Mouse (Mus musculus): ENCODE measurements around the gene Card14. TPM values are rescaled to one million over a fixed set of nuclear protein-coding genes. Genes with fewer than 3 reads are reported as not detected.

Gene Card14
- polyA plus RNA-seq, 1 experiment from 2014 or later, result 0.09 TPM

GRCm38 (mm10) chr11:119306762-119307657 lies 558 bp upstream of the Card14 start:
- no peaks in the 10 kb centered on the region for H3K9me3 ChIP-seq

GRCm38 (mm10) chr11:119307916-119308315 lies 348 bp downstream of the Card14 start:
- Histone ChIP-seq H3K9me3 (no peaks in the 10 kb centered on the region), H3K4me3 (no peak overlapping the region), H3K9ac (replicated peaks) (no peak overlapping the region), H3K27ac (replicated peaks) (no peak overlapping the region), H3K27me3 (no peaks in the 10 kb centered on the region; the same call in 1 of the 2 replicates), H3K4me2 (replicated peaks) (no peak overlapping the region), H3K4me1 (no peaks in the 10 kb centered on the region), H3K36me3 (no peaks in the 10 kb centered on the region)
- 37% methylated on average over 11 of the region's 11 CpGs for WGBS
- no peak for ATAC-seq (replicated peaks)

More at GRCm38 (mm10) chr11:119306762-119307657, 558 bp upstream of the Card14 start:
- 62% methylated on average over 13 of the region's 13 CpGs for WGBS
- Histone ChIP-seq H3K4me2 (replicated peaks) (no peak overlapping the region), H3K4me3 (no peak overlapping the region), H3K36me3 (no peaks in the 10 kb centered on the region), H3K27ac (replicated peaks) (no peak overlapping the region), H3K4me1 (no peaks in the 10 kb centered on the region), H3K27me3 (no peaks in the 10 kb centered on the region; the same call in 1 of the 2 replicates), H3K9ac (replicated peaks) (no peak overlapping the region)
- ATAC-seq (replicated peaks), result no peak

- Histone ChIP-seq H3K27ac (replicated peaks) (no peak overlapping the region), H3K9ac (replicated peaks) (no peak overlapping the region), H3K36me3 (no peaks in the 10 kb centered on the region), H3K4me2 (replicated peaks) (no peak overlapping the region), H3K27me3 (no peaks in the 10 kb centered on the region; the same call in 1 of the 2 replicates), H3K4me1 (no peaks in the 10 kb centered on the region), H3K4me3 (no peak overlapping the region), H3K9me3 (no peaks in the 10 kb centered on the region)
- WGBS, result 15% methylated on average over 10 of the region's 10 CpGs
- ATAC-seq (replicated peaks), result no peak
Measured at GRCm38 (mm10) chr11:119310621-119311020, 3.1 kb downstream of the Card14 start.

- no peak for ATAC-seq (replicated peaks)
- no peak overlapping the region for H3K9ac ChIP-seq (replicated peaks)
- no peaks in the 10 kb centered on the region; the same call in 1 of the 2 replicates for H3K27me3 ChIP-seq
- H3K27ac ChIP-seq (replicated peaks), result no peak overlapping the region
- H3K4me2 ChIP-seq (replicated peaks), result no peak overlapping the region
- 84% methylated on average over 17 of the region's 17 CpGs for WGBS
- H3K4me1 ChIP-seq, result no peaks in the 10 kb centered on the region
- no peaks in the 10 kb centered on the region for H3K9me3 ChIP-seq
- H3K4me3 ChIP-seq, result no peak overlapping the region
- H3K36me3 ChIP-seq, result no peaks in the 10 kb centered on the region
Measured at GRCm38 (mm10) chr11:119314252-119314936, 6.8 kb downstream of the Card14 start.

DNA sequence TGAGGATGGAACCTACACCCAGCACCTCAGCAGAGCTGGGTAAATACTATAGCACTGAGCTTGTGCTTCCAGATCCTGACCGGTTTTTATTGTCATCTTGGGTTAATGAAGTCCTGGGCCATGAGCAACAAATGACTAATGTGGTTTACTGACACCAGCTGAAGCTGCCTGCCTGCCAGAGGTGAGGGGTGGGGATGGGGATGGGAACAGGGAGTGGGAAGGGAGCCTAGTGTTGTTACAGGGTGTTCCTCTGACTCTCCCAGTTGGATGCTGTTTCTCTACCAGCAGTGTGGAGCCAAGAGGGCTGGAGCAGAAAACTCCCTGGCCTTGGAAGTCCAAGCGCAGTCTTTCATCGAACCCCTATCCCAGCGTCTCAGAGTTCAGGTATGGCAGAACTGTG lies 9.2 kb downstream of the Card14 start:
- Histone ChIP-seq H3K9me3 (no peaks in the 10 kb centered on the region), H3K27ac (replicated peaks) (no peak overlapping the region), H3K9ac (replicated peaks) (no peak overlapping the region), H3K4me2 (replicated peaks) (no peak overlapping the region), H3K36me3 (no peaks in the 10 kb centered on the region), H3K27me3 (no peaks in the 10 kb centered on the region; the same call in 1 of the 2 replicates), H3K4me1 (no peaks in the 10 kb centered on the region), H3K4me3 (no peak overlapping the region)
- WGBS, result 86% methylated on average over 4 of the region's 4 CpGs
- no peak for ATAC-seq (replicated peaks)

DNA sequence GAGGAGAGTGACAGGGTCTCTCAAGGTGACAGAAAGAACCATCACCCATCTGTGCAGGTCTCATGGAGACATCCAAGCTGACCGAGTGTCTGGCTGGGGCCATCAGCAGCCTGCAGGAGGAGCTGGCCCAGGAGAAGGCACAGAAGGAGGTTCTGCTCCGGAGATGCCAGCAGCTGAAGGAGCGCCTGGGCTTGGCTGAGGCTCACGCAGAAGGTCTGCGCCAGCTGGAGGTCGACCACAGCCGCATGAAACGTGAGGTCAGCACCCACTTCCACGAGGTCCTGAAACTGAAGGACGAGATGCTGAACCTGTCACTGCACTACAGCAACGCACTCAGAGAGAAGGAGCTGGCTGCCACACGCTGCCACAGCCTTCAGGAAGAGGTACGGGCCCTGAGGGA lies 15.0 kb downstream of the Card14 start:
- no peaks in the 10 kb centered on the region for H3K4me1 ChIP-seq
- H3K27me3 ChIP-seq, result no peaks in the 10 kb centered on the region
- H3K4me2 ChIP-seq (replicated peaks), result no peak overlapping the region
- ATAC-seq (replicated peaks), result no peak
- no peak overlapping the region for H3K27ac ChIP-seq (replicated peaks)
- H3K9ac ChIP-seq (replicated peaks), result no peak overlapping the region
- H3K36me3 ChIP-seq, result no peaks in the 10 kb centered on the region
- H3K4me3 ChIP-seq, result no peak overlapping the region
- WGBS, result 80% methylated on average over 13 of the region's 13 CpGs
- no peaks in the 10 kb centered on the region for H3K9me3 ChIP-seq

DNA sequence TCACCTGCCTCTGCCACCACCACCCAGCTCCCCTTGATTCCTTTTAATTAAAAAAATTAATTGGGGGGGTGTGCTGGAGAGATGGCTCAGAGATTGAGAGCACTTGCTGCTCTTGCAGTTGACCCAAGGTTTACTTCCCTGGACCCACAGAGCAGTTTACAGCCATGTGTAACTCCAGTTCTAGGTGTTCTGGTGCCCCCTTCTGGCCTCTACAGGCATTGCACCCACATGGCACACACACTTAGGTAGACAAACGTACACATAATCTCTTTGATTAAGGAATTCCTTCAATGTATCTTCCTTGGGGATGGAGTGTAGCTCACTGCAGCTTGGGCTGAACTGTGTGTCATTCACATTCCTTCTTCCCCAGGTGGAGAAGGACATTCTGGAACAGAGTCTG lies 17.5 kb downstream of the Card14 start:
- H3K27ac ChIP-seq (replicated peaks), result no peak overlapping the region
- WGBS, result 78% methylated on average over 1 of the region's 1 CpGs
- H3K36me3 ChIP-seq, result no peaks in the 10 kb centered on the region
- no peaks in the 10 kb centered on the region for H3K4me1 ChIP-seq
- H3K27me3 ChIP-seq, result no peaks in the 10 kb centered on the region
- H3K9me3 ChIP-seq, result no peaks in the 10 kb centered on the region
- no peak for ATAC-seq (replicated peaks)
- no peak overlapping the region for H3K4me3 ChIP-seq
- H3K9ac ChIP-seq (replicated peaks), result no peak overlapping the region
- no peak overlapping the region for H3K4me2 ChIP-seq (replicated peaks)

DNA sequence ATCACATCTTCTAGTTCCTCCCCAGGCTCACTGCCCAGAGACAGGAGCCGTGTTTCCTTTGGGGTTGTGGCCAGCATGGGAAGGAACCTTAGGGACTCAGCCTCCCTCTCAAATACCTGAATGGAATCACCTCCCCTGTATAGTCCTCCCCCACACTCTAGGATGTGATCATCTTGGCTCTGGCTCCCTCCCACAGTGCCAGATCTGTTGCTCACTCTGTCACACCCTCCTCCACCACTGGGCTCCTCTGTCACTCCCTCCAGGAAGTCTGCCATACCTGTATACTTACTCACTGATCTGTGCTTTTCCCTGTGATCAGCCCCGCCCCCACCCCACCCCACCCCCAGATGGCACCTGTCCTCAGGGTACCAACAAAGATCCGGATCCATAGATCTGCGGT lies 23.0 kb downstream of the Card14 start:
- no peak overlapping the region for H3K9ac ChIP-seq (replicated peaks)
- ATAC-seq (replicated peaks), result no peak
- no peak overlapping the region for H3K27ac ChIP-seq (replicated peaks)
- no peaks in the 10 kb centered on the region for H3K27me3 ChIP-seq
- no peaks in the 10 kb centered on the region for H3K4me1 ChIP-seq
- no peaks in the 10 kb centered on the region for H3K36me3 ChIP-seq
- WGBS, result 58% methylated on average over 4 of the region's 4 CpGs
- H3K9me3 ChIP-seq, result no peaks in the 10 kb centered on the region
- no peak overlapping the region for H3K4me2 ChIP-seq (replicated peaks)
- no peak overlapping the region for H3K4me3 ChIP-seq

DNA sequence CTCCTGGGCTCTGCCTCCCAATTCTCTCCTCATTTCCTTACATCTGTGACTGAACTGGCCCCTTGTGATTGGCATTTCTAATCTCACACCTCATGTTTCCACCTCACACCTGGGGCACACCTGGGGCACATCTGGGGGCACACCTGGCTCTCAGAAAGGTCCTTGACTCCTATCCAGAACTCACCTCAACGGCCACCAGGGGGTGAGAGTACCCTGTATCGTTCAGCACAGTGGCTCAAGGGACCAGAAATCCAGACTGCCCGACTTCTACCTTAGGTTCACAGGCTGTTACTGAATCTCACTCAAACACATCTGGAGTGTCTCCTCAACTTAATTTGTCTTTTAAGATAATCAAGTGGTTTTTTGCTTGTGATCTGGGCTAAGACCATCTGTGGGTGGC lies 24.4 kb downstream of the Card14 start:
- Histone ChIP-seq H3K9ac (replicated peaks) (no peak overlapping the region), H3K4me3 (no peak overlapping the region), H3K4me2 (replicated peaks) (no peak overlapping the region), H3K4me1 (no peaks in the 10 kb centered on the region), H3K9me3 (no peaks in the 10 kb centered on the region), H3K27ac (replicated peaks) (no peak overlapping the region), H3K36me3 (no peaks in the 10 kb centered on the region), H3K27me3 (no peaks in the 10 kb centered on the region)
- 41% methylated on average over 3 of the region's 3 CpGs for WGBS
- ATAC-seq (replicated peaks), result no peak

DNA sequence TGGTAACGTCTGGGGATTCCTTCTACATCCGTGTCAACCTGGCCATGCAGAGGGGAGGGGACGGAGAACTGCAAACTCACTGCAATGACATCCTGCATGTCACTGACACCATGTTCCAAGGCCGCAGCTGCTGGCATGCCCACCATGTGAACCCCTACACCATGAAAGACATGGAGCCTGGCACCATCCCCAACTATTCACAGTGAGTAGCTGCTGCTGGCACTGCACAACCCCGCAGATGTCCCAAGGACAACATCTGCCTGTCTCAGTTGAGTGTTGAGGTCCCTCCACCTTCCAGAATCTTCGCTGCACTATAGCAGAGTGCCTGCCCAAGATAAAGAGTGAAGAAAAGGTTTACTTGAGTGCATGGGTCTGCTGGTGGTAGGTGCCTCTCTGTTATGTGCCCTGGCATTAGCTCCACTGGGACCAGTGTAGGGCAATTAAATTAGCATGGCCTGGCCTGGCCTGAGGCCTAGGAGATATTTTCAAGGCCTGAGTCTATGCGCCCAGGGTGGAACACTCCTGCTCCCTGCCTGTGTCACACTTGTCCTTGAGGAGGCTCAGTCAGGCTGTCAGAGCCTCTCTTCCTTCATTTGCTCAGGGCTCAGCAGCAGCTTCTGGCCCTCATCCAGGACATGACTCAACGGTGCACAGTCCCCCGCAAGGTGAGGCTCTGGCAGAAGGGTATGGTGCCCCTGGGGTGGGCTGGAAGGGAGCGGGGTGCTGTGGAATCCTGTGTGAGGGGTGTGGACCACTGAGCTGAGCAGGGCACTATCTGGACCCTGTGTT lies 30.9 kb downstream of the Card14 start:
- Histone ChIP-seq H3K4me1 (no peaks in the 10 kb centered on the region), H3K36me3 (no peaks in the 10 kb centered on the region), H3K4me3 (no peak overlapping the region), H3K27ac (replicated peaks) (no peak overlapping the region), H3K27me3 (no peaks in the 10 kb centered on the region), H3K4me2 (replicated peaks) (no peak overlapping the region), H3K9ac (replicated peaks) (no peak overlapping the region), H3K9me3 (no peaks in the 10 kb centered on the region)
- ATAC-seq (replicated peaks), result no peak
- WGBS, result 76% methylated on average over 10 of the region's 10 CpGs

DNA sequence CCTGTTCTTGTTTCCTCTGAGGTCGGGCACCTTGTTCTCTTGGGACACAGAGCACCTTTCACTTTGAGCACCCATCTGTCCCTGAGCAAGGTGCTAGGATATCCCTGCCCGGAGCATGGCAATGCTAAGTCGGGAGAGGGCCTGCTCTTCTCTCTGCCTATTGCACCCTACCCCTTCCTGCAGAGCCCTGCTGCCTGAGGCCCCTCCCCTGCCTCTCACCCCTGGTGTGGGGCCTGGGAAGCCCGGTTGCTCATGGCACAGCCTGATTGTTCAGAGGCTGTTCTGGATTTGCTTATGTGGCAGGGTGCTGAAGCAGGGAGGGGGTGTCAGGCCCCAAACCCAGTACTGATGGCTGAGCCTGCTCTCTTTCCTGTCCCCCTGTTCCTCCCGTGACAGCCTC lies 31.6 kb downstream of the Card14 start:
- Histone ChIP-seq H3K4me2 (replicated peaks) (no peak overlapping the region), H3K4me3 (no peak overlapping the region), H3K9ac (replicated peaks) (no peak overlapping the region), H3K4me1 (no peaks in the 10 kb centered on the region), H3K36me3 (no peaks in the 10 kb centered on the region), H3K9me3 (no peaks in the 10 kb centered on the region), H3K27ac (replicated peaks) (no peak overlapping the region), H3K27me3 (no peaks in the 10 kb centered on the region)
- 45% methylated on average over 5 of the region's 5 CpGs for WGBS
- no peak for ATAC-seq (replicated peaks)

DNA sequence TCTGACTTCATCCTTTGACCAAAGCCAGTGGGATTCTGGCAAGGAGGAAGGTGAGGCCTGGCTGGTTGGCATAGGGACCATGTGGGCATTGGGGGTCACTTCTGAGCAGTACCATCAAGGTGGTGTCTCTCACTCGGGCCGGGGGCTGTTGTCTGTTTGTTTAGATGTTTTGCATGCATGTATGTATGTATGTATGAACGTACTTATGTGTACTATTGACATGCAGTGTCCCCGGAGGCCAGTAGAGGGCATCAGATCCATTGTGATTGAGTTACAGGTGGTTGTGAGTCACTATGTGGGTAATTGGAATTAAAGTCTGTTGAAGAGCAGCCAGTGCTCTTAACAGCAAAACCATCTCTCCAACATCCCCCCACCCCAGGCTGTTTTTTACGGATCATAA lies 32.1 kb downstream of the Card14 start:
- Histone ChIP-seq H3K4me3 (no peak overlapping the region), H3K9ac (replicated peaks) (no peak overlapping the region), H3K9me3 (no peaks in the 10 kb centered on the region), H3K27me3 (no peaks in the 10 kb centered on the region), H3K27ac (replicated peaks) (no peak overlapping the region), H3K4me2 (replicated peaks) (no peak overlapping the region), H3K36me3 (no peaks in the 10 kb centered on the region), H3K4me1 (no peaks in the 10 kb centered on the region)
- no peak for ATAC-seq (replicated peaks)
- WGBS, result 10% methylated on average over 5 of the region's 5 CpGs

Measured in forebrain, embryonic 15.5 days (tissue).